Mouse (Mus musculus) MEL (cell line): ENCODE results near the gene Cyp2e1. TPM values are rescaled to one million over a fixed set of nuclear protein-coding genes. Genes with fewer than 3 reads are reported as not detected.

Experiments
- DNase-seq: peaks from one replicate; pipeline ENCODE4 v3.0.0; 2011; ENCODE audit warnings: low read depth, low spot score
- H3K27ac ChIP-seq: 2 replicates; pipeline ENCODE4 v1.5.1; 2012; ENCODE audit warnings: low read depth, mild to moderate bottlenecking, control low read depth, low read length, moderate library complexity; ENCODE audit not compliant: control insufficient read depth
- H3K27me3 ChIP-seq, 2 experiments: fragments of 150-350 bp in 1 of 2; sonication (generic) in 1 of 2; 2 replicates each; pipeline ENCODE4 v1.6.1; 2012; ENCODE audit warnings: low read length in 2 of 2, mild to moderate bottlenecking in 2 of 2, improper control_type of control experiment in 1 of 2, moderate library complexity in 1 of 2; ENCODE audit not compliant: insufficient read depth in 2 of 2, control insufficient read depth in 1 of 2
- H3K36me3 ChIP-seq, 2 experiments: 2 replicates each; pipeline ENCODE4 v1.6.1; 2012 to 2014; ENCODE audit warnings: low read length in 2 of 2, improper control_type of control experiment in 1 of 2, inconsistent platforms in 1 of 2, mild to moderate bottlenecking in 1 of 2; ENCODE audit not compliant: insufficient read depth in 2 of 2, control insufficient read depth in 1 of 2
- H3K4me1 ChIP-seq, 2 experiments: fragments of 150-350 bp in 1 of 2; sonication (generic) in 1 of 2; 2 replicates each; pipeline ENCODE4 v1.6.1; 2012; ENCODE audit warnings: low read length in 2 of 2, improper control_type of control experiment in 1 of 2, mild to moderate bottlenecking in 1 of 2; ENCODE audit not compliant: insufficient read depth in 2 of 2, control insufficient read depth in 1 of 2
- H3K4me3 ChIP-seq, 2 experiments: fragments of 150-350 bp in 1 of 2; sonication (generic) in 1 of 2; 2 replicates each; pipeline ENCODE4 v1.5.1; 2012; ENCODE audit warnings: low read depth in 2 of 2, low read length in 2 of 2, mild to moderate bottlenecking in 2 of 2, moderate library complexity in 2 of 2, control low read depth in 1 of 2, improper control_type of control experiment in 1 of 2; ENCODE audit not compliant: control insufficient read depth in 1 of 2, insufficient read depth in 1 of 2
- H3K79me2 ChIP-seq: 2 replicates; pipeline ENCODE4 v1.6.1; 2012; ENCODE audit warnings: mild to moderate bottlenecking, low read length, moderate library complexity; ENCODE audit not compliant: control insufficient read depth, poor library complexity, insufficient read depth
- H3K9ac ChIP-seq: 2 replicates; pipeline ENCODE4 v1.6.1; 2012; ENCODE audit warnings: low read depth, mild to moderate bottlenecking, control low read depth, low read length, moderate library complexity; ENCODE audit not compliant: control insufficient read depth, poor library complexity, severe bottlenecking
- H3K9me3 ChIP-seq: fragments of 150-350 bp; sonication (generic); replicated peaks from 2 replicates; pipeline ENCODE4 v1.6.1; 2012; ENCODE audit warnings: mild to moderate bottlenecking, low read length, improper control_type of control experiment, moderate library complexity; ENCODE audit not compliant: insufficient read depth
- BHLHE40 ChIP-seq: IDR thresholded peaks from 2 replicates; pipeline ENCODE4 v1.6.1; 2012; ENCODE audit warnings: low read depth, mild to moderate bottlenecking, inconsistent platforms, low read length, improper control_type of control experiment, borderline replicate concordance
- CHD1 ChIP-seq: IDR thresholded peaks from 2 replicates; pipeline ENCODE4 v1.6.1; 2012; ENCODE audit warnings: low read depth, mild to moderate bottlenecking, inconsistent platforms, low read length, improper control_type of control experiment
- CHD2 ChIP-seq: IDR thresholded peaks from 2 replicates; pipeline ENCODE4 v1.6.1; 2011; ENCODE audit warnings: low read length, improper control_type of control experiment
- CTCF ChIP-seq, 3 experiments: IDR thresholded peaks in 2 of 3; conservative IDR thresholded peaks in 1 of 3; 2 replicates each; pipeline ENCODE4 v1.5.1; 2011 to 2012; ENCODE audit warnings: low read length in 3 of 3, low read depth in 2 of 3, mild to moderate bottlenecking in 2 of 3, improper control_type of control experiment in 1 of 3, inconsistent platforms in 1 of 3, mixed read lengths in 1 of 3, moderate library complexity in 1 of 3; ENCODE audit not compliant: control insufficient read depth in 1 of 3, insufficient read depth in 1 of 3, poor library complexity in 1 of 3, severe bottlenecking in 1 of 3
- E2F4 ChIP-seq: IDR thresholded peaks from 2 replicates; pipeline ENCODE4 v1.6.1; 2011; ENCODE audit warnings: low read depth, low read length, improper control_type of control experiment, borderline replicate concordance
- ELF1 ChIP-seq: IDR thresholded peaks from 2 replicates; pipeline ENCODE4 v1.6.1; 2014; ENCODE audit warnings: low read depth, mild to moderate bottlenecking, inconsistent platforms, low read length, improper control_type of control experiment, moderate library complexity
- EP300 ChIP-seq, 2 experiments: IDR thresholded peaks; 2 replicates each; pipeline ENCODE4 v1.6.1; 2011; ENCODE audit warnings: improper control_type of control experiment in 2 of 2, low read length in 2 of 2, low read depth in 1 of 2, mild to moderate bottlenecking in 1 of 2
- ETS1 ChIP-seq: IDR thresholded peaks from 2 replicates; pipeline ENCODE4 v1.6.1; 2012; ENCODE audit warnings: low read depth, mild to moderate bottlenecking, inconsistent platforms, low read length, improper control_type of control experiment, moderate library complexity
- GATA1 ChIP-seq: IDR thresholded peaks from 2 replicates; pipeline ENCODE4 v1.6.1; 2011; ENCODE audit warnings: low read depth, low read length, improper control_type of control experiment
- JUND ChIP-seq: IDR thresholded peaks from 2 replicates; pipeline ENCODE4 v1.6.1; 2011; ENCODE audit warnings: low read depth, mild to moderate bottlenecking, improper control_type of control experiment, low read length
- MAFK ChIP-seq: IDR thresholded peaks from 2 replicates; pipeline ENCODE4 v1.6.1; 2011; ENCODE audit warnings: low read depth, mild to moderate bottlenecking, low read length, improper control_type of control experiment, borderline replicate concordance
- MEF2A ChIP-seq: IDR thresholded peaks from 2 replicates; pipeline ENCODE4 v1.6.1; 2014; ENCODE audit warnings: low read depth, mild to moderate bottlenecking, inconsistent platforms, low read length, improper control_type of control experiment; ENCODE audit not compliant: poor library complexity, insufficient replicate concordance, severe bottlenecking; ENCODE audit errors: extremely low read depth
- MYB ChIP-seq: IDR thresholded peaks from 2 replicates; pipeline ENCODE4 v1.6.1; 2011; ENCODE audit warnings: mild to moderate bottlenecking, low read depth, low read length, improper control_type of control experiment
- MYC ChIP-seq: IDR thresholded peaks from 2 replicates; pipeline ENCODE4 v1.6.1; 2011; ENCODE audit warnings: low read depth, mild to moderate bottlenecking, low read length, improper control_type of control experiment, moderate library complexity
- NELFE ChIP-seq: IDR thresholded peaks from 2 replicates; pipeline ENCODE4 v1.6.1; 2011; ENCODE audit warnings: low read depth, low read length, improper control_type of control experiment
- POLR2A ChIP-seq, 2 experiments: IDR thresholded peaks; 2 replicates each; pipeline ENCODE4 v1.6.1; 2011 to 2012; ENCODE audit warnings: low read length in 2 of 2, mild to moderate bottlenecking in 2 of 2, control low read depth in 1 of 2, improper control_type of control experiment in 1 of 2, low read depth in 1 of 2, moderate library complexity in 1 of 2; ENCODE audit not compliant: control insufficient read depth in 1 of 2, insufficient read depth in 1 of 2, poor library complexity in 1 of 2
- POLR2AphosphoS5 ChIP-seq: IDR thresholded peaks from 2 replicates; pipeline ENCODE4 v1.6.1; 2012; ENCODE audit warnings: low read depth, borderline replicate concordance, mild to moderate bottlenecking, inconsistent platforms, low read length, moderate library complexity, mixed read lengths
- RAD21 ChIP-seq: IDR thresholded peaks from 2 replicates; pipeline ENCODE4 v1.6.1; 2011; ENCODE audit warnings: mild to moderate bottlenecking, low read depth, low read length, improper control_type of control experiment
- RCOR1 ChIP-seq: IDR thresholded peaks from 2 replicates; pipeline ENCODE4 v1.6.1; 2012; ENCODE audit warnings: low read depth, mild to moderate bottlenecking, inconsistent platforms, low read length, improper control_type of control experiment
- SMC3 ChIP-seq: IDR thresholded peaks from 2 replicates; pipeline ENCODE4 v1.6.1; 2011; ENCODE audit warnings: low read depth, low read length, improper control_type of control experiment
- TAL1 ChIP-seq: IDR thresholded peaks from 2 replicates; pipeline ENCODE4 v1.6.1; 2012; ENCODE audit warnings: mild to moderate bottlenecking, inconsistent platforms, low read length, moderate library complexity, mixed read lengths
- TBP ChIP-seq: IDR thresholded peaks from 2 replicates; pipeline ENCODE4 v1.8.0; 2011; ENCODE audit warnings: low read depth, low read length, improper control_type of control experiment
- TCF12 ChIP-seq: IDR thresholded peaks from 2 replicates; pipeline ENCODE4 v1.6.1; 2014; ENCODE audit warnings: low read depth, mild to moderate bottlenecking, inconsistent platforms, low read length, improper control_type of control experiment, moderate library complexity
- USF1 ChIP-seq: IDR thresholded peaks from 2 replicates; pipeline ENCODE4 v1.6.1; 2014; ENCODE audit warnings: low read depth, mild to moderate bottlenecking, inconsistent platforms, low read length, improper control_type of control experiment, moderate library complexity
- USF2 ChIP-seq, 2 experiments: IDR thresholded peaks; 2 replicates each; pipeline ENCODE4 v1.6.1; 2011 to 2012; ENCODE audit warnings: improper control_type of control experiment in 2 of 2, low read length in 2 of 2, borderline replicate concordance in 1 of 2, inconsistent platforms in 1 of 2, low read depth in 1 of 2, mild to moderate bottlenecking in 1 of 2; ENCODE audit not compliant: insufficient read depth in 1 of 2
- ZKSCAN1 ChIP-seq: IDR thresholded peaks from 2 replicates; pipeline ENCODE4 v1.6.1; 2012; ENCODE audit warnings: low read depth, mild to moderate bottlenecking, inconsistent platforms, low read length, improper control_type of control experiment, moderate library complexity
- ZMIZ1 ChIP-seq: IDR thresholded peaks from 2 replicates; pipeline ENCODE4 v1.6.1; 2012; ENCODE audit warnings: low read depth, mild to moderate bottlenecking, inconsistent platforms, low read length, improper control_type of control experiment, moderate library complexity
- ZNF384 ChIP-seq: IDR thresholded peaks from 2 replicates; pipeline ENCODE4 v1.6.1; 2012; ENCODE audit warnings: low read depth, mild to moderate bottlenecking, inconsistent platforms, low read length, improper control_type of control experiment
- polyA plus RNA-seq, 2 experiments: library from polyadenylated mRNA; stranded (reverse) in 1 of 2; unstranded in 1 of 2; fragments of >175 nt in 1 of 2; fragments of >200 nt in 1 of 2; gene quantifications; 2 replicates each; pipeline versions ENCODE4 v1.2.1 to v1.2.4; 2012; ENCODE audit warnings: low replicate concordance in 2 of 2, low read depth in 1 of 2; ENCODE audit not compliant: insufficient read length in 2 of 2, insufficient read depth in 1 of 2, missing spikeins in 1 of 2
- total RNA-seq: library from RNA; depleted of rRNA; stranded (reverse); fragments of 300-350 nt; gene quantifications from 2 replicates; pipeline ENCODE4 v1.2.3, GENCODE M21; 2012

Gene Cyp2e1
- total and polyA plus RNA-seq, 3 experiments = not detected

GRCm38 (mm10) chr7:140798212-140798611, 34.7 kb downstream of the Cyp2e1 start:
- Histone ChIP-seq H3K36me3 (no peaks in the 10 kb centered on the region), H3K79me2 (no peaks in the 10 kb centered on the region), H3K4me1 (no peaks in the 10 kb centered on the region), H3K27me3 (peaks cover 3 to 6% of the 10 kb centered on the region in 2 experiments), H3K9ac (no peak overlapping the region), H3K9me3 (no peaks in the 10 kb centered on the region), H3K27ac (no peak overlapping the region), H3K4me3 (no peak overlapping the region)
- TF ChIP-seq GATA1 (no peak), USF1 (no peak), POLR2AphosphoS5 (no peak), TAL1 (no peak), TBP (no peak), USF2 (IDR thresholded peaks at IDR 0.05; ENCODE audit: borderline replicate concordance in 1 of 2, insufficient read depth in 1 of 2, low read depth in 1 of 2, low read length in 2 of 2) (no peak), ZNF384 (no peak), ELF1 (no peak), NELFE (no peak), TCF12 (no peak), POLR2A (IDR thresholded peaks at IDR 0.05; ENCODE audit: control insufficient read depth in 1 of 2, insufficient read depth in 1 of 2, low read depth in 1 of 2, low read length in 2 of 2, poor library complexity in 1 of 2) (no peak), MYC (no peak)
- DNase-seq = no peak

GRCm38 (mm10) chr7:140802629-140803028, 39.1 kb downstream of the Cyp2e1 start:
- Histone ChIP-seq H3K27ac (no peak overlapping the region), H3K9ac (no peak overlapping the region), H3K4me1 (no peaks in the 10 kb centered on the region), H3K9me3 (no peaks in the 10 kb centered on the region), H3K36me3 (no peaks in the 10 kb centered on the region), H3K79me2 (no peaks in the 10 kb centered on the region), H3K4me3 (no peak overlapping the region), H3K27me3 (no peaks in the 10 kb centered on the region; a peak in 3 of 4 replicates)
- no peak for DNase-seq
- TF ChIP-seq RAD21 (no peak), BHLHE40 (no peak), ELF1 (no peak), CTCF (IDR thresholded peaks at IDR 0.05 in 2 of 3, conservative IDR thresholded peaks at IDR 0.05 in 1 of 3; ENCODE audit: control insufficient read depth in 1 of 3, insufficient read depth in 1 of 3, low read depth in 2 of 3, low read length in 3 of 3, poor library complexity in 1 of 3, severe bottlenecking in 1 of 3) (no peak), MYB (no peak), ZKSCAN1 (no peak), CHD2 (no peak), GATA1 (no peak), EP300 (IDR thresholded peaks at IDR 0.05; ENCODE audit: low read depth in 1 of 2, low read length in 2 of 2) (no peak), JUND (no peak), ZNF384 (no peak), TAL1 (no peak), SMC3 (no peak), CHD1 (no peak), E2F4 (no peak), MAFK (no peak), RCOR1 (no peak), MEF2A (no peak), ETS1 (no peak), ZMIZ1 (no peak)
- TF ChIP-seq, all 39 proteins: peak for 0
